Mouse (Mus musculus) frontal cortex, postnatal 25 days (tissue): ENCODE measurements around the gene Suclg1.

ENCODE experiments used
- DNase-seq, 2 experiments: peaks; one replicate each; pipeline ENCODE4 v3.0.0; 2022; ENCODE audit warnings: low spot score in 2 of 2

The Suclg1 gene

GRCm38 (mm10) chr6:73322306-73322705 lies 74.1 kb downstream of the Suclg1 start:
- DNase-seq = no peak
